Mouse (Mus musculus) layer of hippocampus, adult 9-11 months (tissue): ENCODE results near the gene Cdkl4.
A peak's percentile ranks its signal among the peaks of the same experiment; 100 is the strongest.

Experiments
- DNase-seq: peaks from one replicate; pipeline ENCODE4 v3.0.0; 2022

The Cdkl4 gene

GRCm38 (mm10) chr17:80513766-80514165, 63.8 kb downstream of the Cdkl4 start:
- DNase-seq: no peak

DNA sequence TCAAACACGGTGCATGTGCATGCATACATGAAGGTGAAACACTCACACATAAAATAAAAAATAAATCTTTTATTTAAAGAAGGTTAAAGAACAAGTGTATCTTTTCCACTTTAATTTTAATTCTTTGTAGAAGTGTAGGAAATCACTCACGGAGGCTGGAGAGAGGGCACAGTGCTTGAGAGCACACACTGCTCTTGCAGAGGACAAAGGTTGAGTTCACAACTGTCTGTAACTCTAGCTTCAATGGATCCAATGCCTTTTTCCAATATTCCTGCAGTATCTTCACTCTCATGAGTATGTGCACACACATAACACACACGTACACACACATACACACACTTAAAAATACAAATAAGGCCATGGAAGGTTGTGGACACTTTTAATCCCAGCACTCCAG, 67.2 kb downstream of the Cdkl4 start:
- no peak for DNase-seq

GRCm38 (mm10) chr17:80509494-80510458, 67.8 kb downstream of the Cdkl4 start:
- DNase-seq: no peak

DNA sequence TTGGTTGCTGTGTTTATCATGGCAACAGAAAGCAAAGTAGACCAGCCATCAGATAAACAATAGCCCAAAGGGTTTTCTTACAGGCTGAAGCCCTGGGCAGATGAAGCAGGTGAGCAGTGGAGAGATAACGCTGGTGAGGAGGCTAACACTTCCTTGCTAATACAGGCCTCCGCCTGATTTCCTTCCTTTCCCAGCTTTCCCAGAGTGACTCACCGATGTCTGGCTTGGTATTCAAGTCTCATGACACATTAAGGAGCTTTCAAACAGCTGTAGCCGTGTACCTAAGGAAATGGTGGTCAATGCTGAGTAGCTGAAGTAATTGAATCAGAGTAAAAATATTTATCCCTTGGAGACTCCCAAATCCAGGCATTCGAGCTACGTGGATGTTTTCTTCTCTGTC, 71.8 kb downstream of the Cdkl4 start:
- DNase-seq: no peak

DNA sequence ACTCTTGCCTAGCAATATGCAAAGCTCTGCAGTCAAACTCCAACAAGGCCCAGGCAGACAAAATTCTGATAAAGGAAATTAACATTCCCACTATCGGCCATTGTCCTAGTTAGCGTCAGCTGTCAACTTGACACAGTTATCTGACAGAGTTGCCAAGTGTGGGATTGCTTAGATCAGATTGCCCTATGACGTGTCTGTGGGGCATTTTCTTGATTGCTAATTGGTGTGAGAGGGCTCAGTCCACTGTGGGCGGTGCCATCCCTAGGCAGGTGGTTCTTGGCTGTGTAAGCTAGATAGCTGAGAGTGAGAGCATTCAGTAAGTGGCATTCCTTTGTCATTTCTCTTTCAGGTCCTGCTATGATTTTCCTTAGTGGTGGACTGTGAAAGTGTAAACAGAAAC, 72.3 kb downstream of the Cdkl4 start:
- DNase-seq: no peak

- no peak for DNase-seq
Measured at GRCm38 (mm10) chr17:80501805-80502172, 75.8 kb downstream of the Cdkl4 start.

- DNase-seq: no peak
Measured at GRCm38 (mm10) chr17:80501037-80501804, 76.4 kb downstream of the Cdkl4 start.

GRCm38 (mm10) chr17:80500025-80500424, 77.6 kb downstream of the Cdkl4 start:
- DNase-seq: no peak

DNA sequence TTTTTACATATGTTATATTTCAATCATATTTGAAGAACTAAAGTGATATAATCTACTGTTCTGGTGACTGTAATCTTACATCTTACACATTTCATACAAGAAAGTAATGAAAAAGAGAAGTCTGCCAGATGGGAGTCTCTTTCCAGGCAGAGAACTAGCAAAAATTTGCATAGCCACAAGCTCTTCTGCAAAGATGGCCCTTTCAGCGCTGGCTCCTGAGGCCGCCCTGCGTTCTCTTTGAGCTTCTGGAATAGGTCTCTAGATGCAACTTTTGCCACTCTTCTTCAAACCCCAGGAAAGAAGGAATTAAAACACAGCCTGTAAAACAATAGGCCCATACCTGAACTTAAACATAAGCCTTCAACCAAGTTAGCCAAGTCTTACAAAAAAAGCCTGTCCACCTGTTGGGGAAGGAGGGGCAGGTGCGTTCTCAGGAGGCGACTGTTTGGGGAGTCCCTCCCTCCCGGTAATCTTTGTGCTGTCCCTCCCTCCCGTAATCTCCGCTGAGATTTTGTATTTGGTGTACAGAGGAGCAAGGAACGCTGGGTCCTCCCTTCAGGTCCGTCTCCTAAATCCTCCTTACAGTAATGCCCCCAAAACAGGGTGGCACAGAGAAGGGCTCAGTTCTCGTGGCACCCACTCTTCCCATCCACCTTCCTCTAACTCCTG, 78.9 kb downstream of the Cdkl4 start:
- DNase-seq: no peak

GRCm38 (mm10) chr17:80497183-80497601, 80.4 kb downstream of the Cdkl4 start:
- no peak for DNase-seq

- no peak for DNase-seq
Measured at GRCm38 (mm10) chr17:80496607-80497170, 80.9 kb downstream of the Cdkl4 start.

GRCm38 (mm10) chr17:80496185-80496584, 81.4 kb downstream of the Cdkl4 start:
- no peak for DNase-seq

GRCm38 (mm10) chr17:80493891-80494290, 83.7 kb downstream of the Cdkl4 start:
- no peak for DNase-seq

- no peak for DNase-seq
Measured at GRCm38 (mm10) chr17:80492811-80493210, 84.8 kb downstream of the Cdkl4 start.

GRCm38 (mm10) chr17:80492274-80492673, 85.3 kb downstream of the Cdkl4 start:
- DNase-seq: no peak

GRCm38 (mm10) chr17:80490166-80490565, 87.4 kb downstream of the Cdkl4 start:
- no peak for DNase-seq

DNA sequence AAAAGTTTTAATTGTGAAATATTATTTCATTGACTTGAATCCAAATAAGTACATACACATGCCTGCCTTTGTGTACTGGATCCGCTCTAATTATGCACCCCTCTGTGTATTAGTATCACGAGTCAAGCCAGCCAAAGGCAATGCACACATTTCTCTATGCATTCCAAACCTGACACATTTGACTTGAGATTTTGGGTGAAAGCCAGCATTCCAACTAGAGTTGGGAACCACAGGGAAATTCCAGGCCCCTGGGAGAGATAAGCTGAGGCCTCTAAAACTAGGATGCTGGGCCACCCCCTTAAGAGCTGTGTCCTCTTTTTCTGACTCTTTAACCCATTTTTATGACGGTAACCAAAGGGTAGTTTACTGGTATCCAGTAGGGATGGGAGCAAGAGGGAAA, 88.7 kb downstream of the Cdkl4 start:
- DNase-seq: no peak

DNA sequence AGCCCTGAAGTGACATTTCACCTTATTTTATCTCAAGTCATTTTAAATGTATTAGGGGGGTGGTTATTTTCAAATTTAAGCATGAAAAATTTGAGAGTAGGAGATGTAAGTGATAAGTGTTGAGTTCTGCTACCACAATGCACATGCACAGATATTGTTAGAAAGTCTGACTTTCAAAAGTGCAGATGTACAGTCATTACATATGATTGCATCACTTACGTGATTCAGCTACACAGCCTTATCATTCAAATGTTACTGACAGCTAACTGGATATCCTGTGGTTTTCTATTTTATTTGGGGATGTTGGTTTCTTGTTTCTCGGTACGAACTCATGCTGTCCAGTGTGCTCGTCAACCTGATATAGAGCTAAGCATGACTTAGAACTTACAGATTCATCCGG, 92.5 kb downstream of the Cdkl4 start:
- no peak for DNase-seq

DNA sequence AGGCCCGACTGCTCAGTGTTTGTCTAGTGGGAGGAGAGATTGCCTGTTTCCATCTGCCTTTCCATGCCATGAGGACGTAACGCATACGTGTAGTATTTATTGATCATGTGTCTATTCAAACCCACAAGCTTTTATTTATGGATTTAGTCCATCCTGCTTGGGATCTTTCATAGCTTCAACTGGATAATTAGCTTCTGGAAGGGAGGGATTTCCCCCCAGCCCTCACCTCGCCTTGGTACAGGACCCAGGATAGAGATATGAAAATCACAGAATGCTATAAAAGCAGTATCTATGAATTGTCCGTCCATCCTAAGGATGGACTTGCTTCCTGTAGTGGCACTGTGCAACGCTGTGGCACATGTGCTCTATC, 96.8 kb downstream of the Cdkl4 start:
- no peak for DNase-seq

DNA sequence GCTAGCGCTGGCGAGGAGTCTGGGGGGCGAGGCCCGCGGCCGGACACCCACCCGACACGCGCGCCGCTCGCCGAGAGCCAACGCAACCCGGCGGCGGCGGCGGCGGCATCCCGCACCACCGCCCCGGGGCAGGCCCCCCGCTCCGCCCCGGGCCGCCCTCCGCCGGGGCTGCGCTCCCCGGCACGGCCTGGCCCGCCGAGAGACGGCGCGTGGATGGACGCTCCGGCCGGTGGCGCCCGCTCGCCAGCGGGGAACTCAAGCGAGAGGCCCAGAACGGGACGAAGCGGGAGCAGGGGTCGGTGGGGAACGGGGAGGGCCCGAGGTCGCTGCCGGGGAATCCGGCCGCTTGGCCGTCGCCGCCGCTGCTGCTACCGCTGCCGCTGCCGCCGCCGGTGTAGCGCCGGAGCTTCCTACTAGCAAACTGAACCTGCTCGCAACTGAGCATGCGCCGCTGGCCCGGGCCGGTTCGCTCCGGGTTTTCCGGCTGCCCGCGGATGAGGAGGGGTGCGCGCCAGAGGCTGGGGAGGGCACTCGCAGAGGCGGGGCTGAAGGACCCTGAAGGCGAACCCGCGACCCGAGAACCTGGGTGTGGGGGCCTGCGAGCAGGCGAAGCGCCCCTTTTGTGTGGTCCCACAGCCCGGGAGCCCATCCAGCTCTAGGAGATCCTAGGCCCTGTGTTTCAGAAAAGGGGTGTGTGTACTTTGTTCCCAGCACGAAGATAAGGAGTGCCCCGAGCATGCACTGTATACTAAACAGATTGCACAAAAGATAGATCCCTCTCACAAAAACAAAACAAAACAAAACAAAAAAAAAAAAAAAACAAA, 97.4 kb downstream of the Cdkl4 start, which contains the start of gene Sos1:
Gene Sos1 (minus strand): TSS at position 423 of the 824 bp plus-strand sequence.
- peak; percentile 93 for DNase-seq

DNA sequence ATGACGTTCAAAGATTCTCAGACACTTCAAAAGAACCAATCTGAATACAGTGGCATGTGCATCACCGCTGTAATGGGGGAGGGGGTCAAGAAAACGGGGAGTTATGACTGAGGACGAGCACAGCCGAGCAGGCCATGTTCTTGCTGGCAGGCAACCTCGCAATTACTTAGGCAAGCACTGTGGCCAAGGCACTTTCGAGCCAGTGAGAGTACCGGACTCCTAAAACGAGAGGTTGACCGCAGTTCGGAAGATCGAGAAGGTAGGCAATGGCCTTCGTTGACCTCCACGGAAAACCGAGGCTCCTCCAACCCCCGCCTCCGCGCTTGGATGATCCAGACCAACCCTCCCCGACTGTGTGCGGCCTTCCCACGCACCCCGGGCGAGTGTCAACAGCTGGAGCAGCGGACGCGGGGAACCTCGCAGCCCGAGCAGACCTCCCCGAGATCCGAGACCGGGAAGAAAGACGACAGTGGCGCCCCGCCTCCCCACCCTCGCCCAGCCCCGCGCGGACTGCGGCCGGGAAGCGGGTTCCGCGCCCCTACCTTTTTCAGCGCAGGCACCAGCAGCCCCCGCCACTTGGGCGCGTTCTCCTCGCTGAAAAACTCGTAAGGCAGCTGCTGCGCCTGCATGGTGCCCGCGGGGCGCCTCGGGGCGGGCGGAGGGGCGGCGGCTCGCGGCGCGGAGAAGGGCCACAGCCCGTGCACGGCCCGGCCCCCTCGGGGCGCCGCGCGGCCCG, 98.2 kb downstream of the Cdkl4 start:
- peak; percentile 49 for DNase-seq
